Comparison of ENCODE assay signal across 29 mouse cellular contexts in genomic region chr13:73990325-73990724, GRCm38 (mm10). TPM values are rescaled to one million over a fixed set of nuclear protein-coding genes. Genes with fewer than 3 reads are reported as not detected.
DNase-seq lines count a peak whose midpoint lies in the region; ATAC-seq and TF ChIP-seq lines count a peak whose summit lies in the region.
"Had no signal": no experiment of that assay in that cellular context is flagged by ENCODE, and none has a peak within 500 bp of the region (broad histone marks: within the 10 kb centered on the region; RNA-seq: fewer than 3 reads in every experiment).

No protein-coding gene starts in this region.

- no peak for DNase-seq in midbrain, postnatal 0 days (ENCODE audit: low spot score)
- no peak for DNase-seq in liver, postnatal 0 days
- no peak for DNase-seq in ovary, postnatal 10 days (ENCODE audit: low spot score)
- DNase-seq in T-cell, adult 2 months (ENCODE audit: low spot score): no peak
- no peak for DNase-seq in lung, postnatal 36 days
- DNase-seq: adrenal gland, adult 2 months; B cell, adult 2 months; cerebellum, adult 9-10 months; gastrocnemius, postnatal 10 days; heart, adult 18-20 months; kidney, adult 9 months; kidney, postnatal 4 days; right cerebral cortex, postnatal 14 days; spleen, adult 18-20 months; thymus, adult 18-20 months; thymus, postnatal 4 days had no signal

- TF ChIP-seq CTCF in midbrain, postnatal 0 days (IDR thresholded peaks at IDR 0.05): 0 out of 2 replicates have a peak, but pooled peaks have one; percentile 12
- no peak; the same call in 1 of the 2 replicates for TF ChIP-seq CTCF in liver, postnatal 0 days (IDR thresholded peaks at IDR 0.05; ENCODE audit: low read depth)

- H3K9me3 ChIP-seq in midbrain, postnatal 0 days (ENCODE audit: low read length): no peaks in the 10 kb centered on the region
- no peaks in the 10 kb centered on the region for H3K9me3 ChIP-seq in midbrain, embryonic 16.5 days (replicated peaks; ENCODE audit: control insufficient read depth, low read length, poor library complexity, severe bottlenecking)
- no peaks in the 10 kb centered on the region for H3K9me3 ChIP-seq in intestine, embryonic 16.5 days (ENCODE audit: control insufficient read depth, low read length)
- H3K9me3 ChIP-seq in liver, postnatal 0 days (ENCODE audit: low read length): no peaks in the 10 kb centered on the region
- H3K9me3 ChIP-seq: forebrain, embryonic 13.5 days; heart, embryonic 15.5 days; hindbrain, embryonic 10.5 days; limb, embryonic 13.5 days; midbrain, embryonic 13.5 days had no signal

- no peaks in the 10 kb centered on the region for H3K4me1 ChIP-seq in midbrain, postnatal 0 days (ENCODE audit: insufficient read depth, low read length)
- no peaks in the 10 kb centered on the region for H3K4me1 ChIP-seq in midbrain, embryonic 16.5 days (ENCODE audit: control insufficient read depth, insufficient read depth, low read length)
- H3K4me1 ChIP-seq in intestine, embryonic 16.5 days (ENCODE audit: control insufficient read depth, insufficient read depth, low read length): 0 out of 2 replicates have a peak, but pooled peaks cover 3% of the 10 kb centered on the region
- H3K4me1 ChIP-seq in liver, postnatal 0 days (ENCODE audit: insufficient read depth): no peaks in the 10 kb centered on the region
- H3K4me1 ChIP-seq: forebrain, embryonic 13.5 days; hindbrain, embryonic 10.5 days; midbrain, embryonic 13.5 days had no signal

- H3K4me2 ChIP-seq in midbrain, postnatal 0 days (ENCODE audit: low read depth, low read length, poor library complexity, severe bottlenecking): no peak overlapping the region
- H3K4me2 ChIP-seq in midbrain, embryonic 16.5 days (ENCODE audit: low read length): no peak overlapping the region
- no peak overlapping the region for H3K4me2 ChIP-seq in intestine, embryonic 16.5 days (ENCODE audit: low read depth, low read length)
- H3K4me2 ChIP-seq in liver, postnatal 0 days (ENCODE audit: low read depth, low read length): 0 out of 2 replicates have a peak overlapping the region, but pooled peaks have one; percentile 13
- H3K4me2 ChIP-seq: forebrain, embryonic 13.5 days; heart, embryonic 15.5 days; limb, embryonic 13.5 days; midbrain, embryonic 13.5 days had no signal

- WGBS in midbrain, postnatal 0 days: 81% methylated on average over 5 of the region's 5 CpGs
- 83% methylated on average over 5 of the region's 5 CpGs for WGBS in midbrain, embryonic 16.5 days
- 67% methylated on average over 5 of the region's 5 CpGs for WGBS in intestine, embryonic 16.5 days
- 53% methylated on average over 5 of the region's 5 CpGs for WGBS in liver, postnatal 0 days (ENCODE audit: insufficient replicate concordance)

- H3K27ac ChIP-seq in midbrain, postnatal 0 days (ENCODE audit: low read depth, low read length): no peak overlapping the region
- no peak overlapping the region for H3K27ac ChIP-seq in midbrain, embryonic 16.5 days (ENCODE audit: low read length)
- H3K27ac ChIP-seq in intestine, embryonic 16.5 days (ENCODE audit: low read length): no peak overlapping the region
- no peak overlapping the region for H3K27ac ChIP-seq in liver, postnatal 0 days (ENCODE audit: low read depth)
- H3K27ac ChIP-seq: forebrain, embryonic 13.5 days; heart, embryonic 15.5 days; hindbrain, embryonic 10.5 days; limb, embryonic 13.5 days; midbrain, embryonic 13.5 days had no signal

- ATAC-seq in midbrain, postnatal 0 days (ENCODE audit: low FRiP score): peak; percentile 52; the same call in 1 of the 2 replicates
- no peak for ATAC-seq in midbrain, embryonic 16.5 days
- ATAC-seq in intestine, embryonic 16.5 days: peak; percentile 70
- peak; percentile 56 for ATAC-seq in liver, postnatal 0 days
- ATAC-seq: forebrain, embryonic 13.5 days; midbrain, embryonic 13.5 days had no signal

- H3K36me3 ChIP-seq in midbrain, postnatal 0 days (ENCODE audit: insufficient read depth, low read length): no peaks in the 10 kb centered on the region
- H3K36me3 ChIP-seq in midbrain, embryonic 16.5 days (ENCODE audit: control insufficient read depth, insufficient read depth, low read length): no peaks in the 10 kb centered on the region
- H3K36me3 ChIP-seq in intestine, embryonic 16.5 days (ENCODE audit: control insufficient read depth, insufficient read depth, low read length): no peaks in the 10 kb centered on the region
- H3K36me3 ChIP-seq in liver, postnatal 0 days (replicated peaks; ENCODE audit: insufficient read depth, low read length): no peaks in the 10 kb centered on the region
- H3K36me3 ChIP-seq: heart, embryonic 15.5 days; hindbrain, embryonic 10.5 days; limb, embryonic 13.5 days; midbrain, embryonic 13.5 days had no signal

- no peak overlapping the region for H3K9ac ChIP-seq in midbrain, postnatal 0 days (replicated peaks; ENCODE audit: low read length, poor library complexity, severe bottlenecking)
- H3K9ac ChIP-seq in midbrain, embryonic 16.5 days (ENCODE audit: low read depth, low read length): no peak overlapping the region
- H3K9ac ChIP-seq in intestine, embryonic 16.5 days (ENCODE audit: low read depth, low read length): no peak overlapping the region
- 0 out of 2 replicates have a peak overlapping the region, but pooled peaks have one; percentile 11 for H3K9ac ChIP-seq in liver, postnatal 0 days (replicated peaks)
- H3K9ac ChIP-seq: forebrain, embryonic 13.5 days; heart, embryonic 15.5 days; limb, embryonic 13.5 days; midbrain, embryonic 13.5 days had no signal

- no peak for TF ChIP-seq EP300 in liver, postnatal 0 days (IDR thresholded peaks at IDR 0.05; ENCODE audit: low read depth)

- H3K27me3 ChIP-seq in midbrain, postnatal 0 days (ENCODE audit: insufficient read depth, low read length): no peaks in the 10 kb centered on the region
- H3K27me3 ChIP-seq in midbrain, embryonic 16.5 days (ENCODE audit: control insufficient read depth, insufficient read depth, low read depth, low read length): no peaks in the 10 kb centered on the region
- H3K27me3 ChIP-seq in intestine, embryonic 16.5 days (replicated peaks; ENCODE audit: control insufficient read depth, insufficient read depth, low read length): no peaks in the 10 kb centered on the region
- no peaks in the 10 kb centered on the region for H3K27me3 ChIP-seq in liver, postnatal 0 days (ENCODE audit: insufficient read depth, low read length)
- H3K27me3 ChIP-seq: forebrain, embryonic 13.5 days; heart, embryonic 15.5 days; limb, embryonic 13.5 days; midbrain, embryonic 13.5 days had no signal

- no peak overlapping the region for H3K4me3 ChIP-seq in midbrain, postnatal 0 days (ENCODE audit: low read depth, low read length)
- no peak overlapping the region for H3K4me3 ChIP-seq in midbrain, embryonic 16.5 days (ENCODE audit: low read depth, low read length)
- no peak overlapping the region for H3K4me3 ChIP-seq in intestine, embryonic 16.5 days (ENCODE audit: low read length)
- no peak overlapping the region for H3K4me3 ChIP-seq in liver, postnatal 0 days (ENCODE audit: low read depth, low read length)
- H3K4me3 ChIP-seq: forebrain, embryonic 13.5 days; heart, embryonic 15.5 days; hindbrain, embryonic 10.5 days; limb, embryonic 13.5 days; midbrain, embryonic 13.5 days; myocyte had no signal

RNA-seq across cellular contexts. Expression of gene Tppp, which starts 18.9 kb away (rescaled TPM):
- 34.5 and 35.9 TPM in 2 replicates for total RNA-seq in midbrain, postnatal 0 days (2014; rRNA removed)
- 8.3 and 9.8 TPM in 2 replicates for polyA plus RNA-seq in midbrain, postnatal 0 days (2015; fragmentation: Nextera tagmentation; extraction: Ambion mirVana)
- 13.9 and 16.1 TPM in 2 replicates for polyA plus RNA-seq in midbrain, embryonic 16.5 days (2015; fragmentation: Nextera tagmentation; extraction: Ambion mirVana)
- polyA plus RNA-seq in intestine, embryonic 16.5 days (2015; fragmentation: Nextera tagmentation; extraction: Ambion mirVana): 2.7 and 3.2 TPM in 2 replicates
- polyA plus RNA-seq in liver, postnatal 0 days (2015; fragmentation: Nextera tagmentation; extraction: Ambion mirVana): 0.36 and 0.42 TPM in 2 replicates
- polyA plus RNA-seq: myocyte had no signal

RNA-seq across cellular contexts. Expression of gene Zdhhc11, which starts 26.7 kb away (rescaled TPM):
- total RNA-seq in midbrain, postnatal 0 days (2014; rRNA removed): not detected in 2 replicates
- not detected in 2 replicates for polyA plus RNA-seq in midbrain, postnatal 0 days (2015; fragmentation: Nextera tagmentation; extraction: Ambion mirVana)
- not detected in 2 replicates for polyA plus RNA-seq in midbrain, embryonic 16.5 days (2015; fragmentation: Nextera tagmentation; extraction: Ambion mirVana)
- not detected in 2 replicates for polyA plus RNA-seq in intestine, embryonic 16.5 days (2015; fragmentation: Nextera tagmentation; extraction: Ambion mirVana)
- polyA plus RNA-seq in liver, postnatal 0 days (2015; fragmentation: Nextera tagmentation; extraction: Ambion mirVana): not detected in 2 replicates
- total RNA-seq: adrenal gland, adult 2 months; gastrocnemius, postnatal 10 days; heart, adult 18-20 months; layer of hippocampus, postnatal 10 days had no signal
- polyA plus RNA-seq: adrenal gland, adult 2 months; cortical plate, adult 2 months; forebrain, embryonic 13.5 days; frontal cortex, adult 2 months; heart, embryonic 15.5 days; hindbrain, embryonic 10.5 days; limb, embryonic 13.5 days; lung, embryonic 16.5 days; midbrain, embryonic 13.5 days; myocyte; neural tube, embryonic 14.5 days had no signal

RNA-seq across cellular contexts. Expression of gene Brd9, which starts 52.7 kb away (rescaled TPM):
- 84.1 and 111 TPM in 2 replicates for total RNA-seq in midbrain, postnatal 0 days (2014; rRNA removed)
- polyA plus RNA-seq in midbrain, postnatal 0 days (2015; fragmentation: Nextera tagmentation; extraction: Ambion mirVana): 86.1 and 90.5 TPM in 2 replicates
- 98.6 and 99.0 TPM in 2 replicates for polyA plus RNA-seq in midbrain, embryonic 16.5 days (2015; fragmentation: Nextera tagmentation; extraction: Ambion mirVana)
- 35.7 and 37.4 TPM in 2 replicates for polyA plus RNA-seq in intestine, embryonic 16.5 days (2015; fragmentation: Nextera tagmentation; extraction: Ambion mirVana)
- polyA plus RNA-seq in liver, postnatal 0 days (2015; fragmentation: Nextera tagmentation; extraction: Ambion mirVana): 10.3 and 10.6 TPM in 2 replicates

RNA-seq across cellular contexts. Expression of gene Trip13, which starts 52.7 kb away (rescaled TPM):
- 2.5 and 5.5 TPM in 2 replicates for total RNA-seq in midbrain, postnatal 0 days (2014; rRNA removed)
- 8.2 and 9.5 TPM in 2 replicates for polyA plus RNA-seq in midbrain, postnatal 0 days (2015; fragmentation: Nextera tagmentation; extraction: Ambion mirVana)
- polyA plus RNA-seq in midbrain, embryonic 16.5 days (2015; fragmentation: Nextera tagmentation; extraction: Ambion mirVana): 10.4 and 11.8 TPM in 2 replicates
- 26.2 and 32.2 TPM in 2 replicates for polyA plus RNA-seq in intestine, embryonic 16.5 days (2015; fragmentation: Nextera tagmentation; extraction: Ambion mirVana)
- polyA plus RNA-seq in liver, postnatal 0 days (2015; fragmentation: Nextera tagmentation; extraction: Ambion mirVana): 6.9 and 7.7 TPM in 2 replicates
